Mouse (Mus musculus) embryonic facial prominence, embryonic 15.5 days (tissue): ENCODE measurements around the gene Arhgap29. TPM values are rescaled to one million over a fixed set of nuclear protein-coding genes. Genes with fewer than 3 reads are reported as not detected.

Experiments used
- ATAC-seq: fragments of 200-750 bp; cut with Nextera tagmentation; 2 replicates; pipeline ENCODE4 v1.8.0; 2017; ENCODE audit warnings: low read depth, moderate TSS enrichment; ENCODE audit not compliant: insufficient number of reproducible peaks, low FRiP score, low TSS enrichment
- H3K27ac ChIP-seq: fragments of 300-500 bp; sonication (generic); replicated peaks from 2 replicates; pipeline ENCODE4 v1.5.1; 2015; ENCODE audit warnings: mild to moderate bottlenecking, inconsistent platforms
- H3K27me3 ChIP-seq: fragments of 300-500 bp; sonication (generic); 2 replicates; pipeline ENCODE4 v1.6.1; 2015; ENCODE audit warnings: inconsistent platforms
- H3K36me3 ChIP-seq: fragments of 300-500 bp; sonication (generic); 2 replicates; pipeline ENCODE4 v1.6.1; 2015; ENCODE audit warnings: mild to moderate bottlenecking, inconsistent platforms
- H3K4me1 ChIP-seq: fragments of 300-500 bp; sonication (generic); 2 replicates; pipeline ENCODE4 v1.6.1; 2015; ENCODE audit warnings: inconsistent platforms
- H3K4me2 ChIP-seq: fragments of 300-500 bp; sonication (generic); replicated peaks from 2 replicates; pipeline ENCODE4 v1.6.1; 2015; ENCODE audit warnings: mild to moderate bottlenecking, inconsistent platforms
- H3K4me3 ChIP-seq: fragments of 300-500 bp; sonication (generic); replicated peaks from 2 replicates; pipeline ENCODE4 v1.5.1; 2015; ENCODE audit warnings: mild to moderate bottlenecking, inconsistent platforms
- H3K9ac ChIP-seq: fragments of 300-500 bp; sonication (generic); 2 replicates; pipeline ENCODE4 v1.6.1; 2015; ENCODE audit warnings: inconsistent platforms
- H3K9me3 ChIP-seq: fragments of 300-500 bp; sonication (generic); replicated peaks from 2 replicates; pipeline ENCODE4 v1.6.1; 2016; ENCODE audit warnings: inconsistent platforms
- WGBS: fragments of 180-500 bp; shearing (Covaris S2); methylation state at CpG from one replicate; pipeline ENCODE4 v1.1.7; 2015; 5-methylcytosine and 5-hydroxymethylcytosine counted together
- polyA plus RNA-seq: library from polyadenylated mRNA; unstranded; fragments of >200 nt; fragmentation: Nextera tagmentation; extraction: Ambion mirVana; gene quantifications from 2 replicates; pipeline ENCODE4 v1.2.1, GENCODE M21; 2015

Gene Arhgap29
- polyA plus RNA-seq, 1 experiment from 2014 or later = 47.8 TPM

GRCm38 (mm10) chr3:121945957-121946356 lies 6.4 kb upstream of the Arhgap29 start:
- H3K27ac ChIP-seq = no peak overlapping the region
- no peaks in the 10 kb centered on the region for H3K9me3 ChIP-seq
- no peak overlapping the region for H3K9ac ChIP-seq
- H3K4me1 ChIP-seq = no peaks in the 10 kb centered on the region
- H3K4me2 ChIP-seq = no peak overlapping the region
- 42% methylated on average over 2 of the region's 2 CpGs for WGBS
- H3K27me3 ChIP-seq = no peaks in the 10 kb centered on the region
- no peaks in the 10 kb centered on the region for H3K36me3 ChIP-seq
- no peak overlapping the region for H3K4me3 ChIP-seq
- no peak for ATAC-seq

- H3K9ac ChIP-seq = no peak overlapping the region
- ATAC-seq = no peak
Observed at GRCm38 (mm10) chr3:121946765-121947164, 5.6 kb upstream of the Arhgap29 start.

GRCm38 (mm10) chr3:121950139-121950538 lies 2.2 kb upstream of the Arhgap29 start:
- ATAC-seq = no peak
- Histone ChIP-seq H3K36me3 (no peaks in the 10 kb centered on the region), H3K4me2 (no peak overlapping the region), H3K4me3 (no peak overlapping the region), H3K27me3 (no peaks in the 10 kb centered on the region), H3K27ac (no peak overlapping the region), H3K9me3 (no peaks in the 10 kb centered on the region), H3K4me1 (peaks cover 13% of the 10 kb centered on the region; the same call in 1 of the 2 replicates), H3K9ac (no peak overlapping the region)
- 62% methylated on average over 6 of the region's 6 CpGs for WGBS

More at GRCm38 (mm10) chr3:121946765-121947164, 5.6 kb upstream of the Arhgap29 start:
- no peaks in the 10 kb centered on the region for H3K9me3 ChIP-seq
- H3K27ac ChIP-seq = no peak overlapping the region
- no peak overlapping the region for H3K4me2 ChIP-seq
- H3K27me3 ChIP-seq = no peaks in the 10 kb centered on the region
- H3K36me3 ChIP-seq = no peaks in the 10 kb centered on the region
- no peak overlapping the region for H3K4me3 ChIP-seq
- H3K4me1 ChIP-seq = no peaks in the 10 kb centered on the region

GRCm38 (mm10) chr3:121951116-121951515 lies 1.2 kb upstream of the Arhgap29 start:
- no peak overlapping the region for H3K4me2 ChIP-seq
- H3K36me3 ChIP-seq = no peaks in the 10 kb centered on the region
- 90% methylated on average over 2 of the region's 2 CpGs for WGBS
- ATAC-seq = no peak
- no peaks in the 10 kb centered on the region for H3K27me3 ChIP-seq
- H3K4me3 ChIP-seq = no peak overlapping the region
- H3K9ac ChIP-seq = no peak overlapping the region
- peaks cover 13% of the 10 kb centered on the region; the same call in 1 of the 2 replicates for H3K4me1 ChIP-seq
- no peak overlapping the region for H3K27ac ChIP-seq
- no peaks in the 10 kb centered on the region for H3K9me3 ChIP-seq

GRCm38 (mm10) chr3:121953049-121953432 lies 700 bp downstream of the Arhgap29 start:
- H3K27ac ChIP-seq = peak overlapping the region; percentile 68
- 1% methylated on average over 44 of the region's 44 CpGs for WGBS
- H3K4me1 ChIP-seq = peaks cover 13% of the 10 kb centered on the region; the same call in 1 of the 2 replicates
- H3K9ac ChIP-seq = peak overlapping the region; percentile 68
- H3K4me3 ChIP-seq = peak overlapping the region; percentile 76
- H3K4me2 ChIP-seq = peak overlapping the region; percentile 80
- no peaks in the 10 kb centered on the region for H3K27me3 ChIP-seq
- H3K9me3 ChIP-seq = no peaks in the 10 kb centered on the region
- no peaks in the 10 kb centered on the region for H3K36me3 ChIP-seq
- peak; percentile 93 for ATAC-seq

GRCm38 (mm10) chr3:121953433-121954161 lies 1.3 kb downstream of the Arhgap29 start:
- H3K27ac ChIP-seq = peak overlapping the region; percentile 68
- H3K36me3 ChIP-seq = no peaks in the 10 kb centered on the region
- peak overlapping the region; percentile 80 for H3K4me2 ChIP-seq

GRCm38 (mm10) chr3:121954421-121954820 lies 2.1 kb downstream of the Arhgap29 start:
- peaks cover 13% of the 10 kb centered on the region; the same call in 1 of the 2 replicates for H3K4me1 ChIP-seq
- H3K9me3 ChIP-seq = no peaks in the 10 kb centered on the region
- no peaks in the 10 kb centered on the region for H3K27me3 ChIP-seq
- H3K9ac ChIP-seq = no peak overlapping the region
- WGBS = 29% methylated on average over 2 of the region's 2 CpGs
- H3K36me3 ChIP-seq = no peaks in the 10 kb centered on the region
- no peak overlapping the region for H3K27ac ChIP-seq
- peak overlapping the region; percentile 76 for H3K4me3 ChIP-seq
- H3K4me2 ChIP-seq = peak overlapping the region; percentile 80
- no peak for ATAC-seq

More at GRCm38 (mm10) chr3:121953433-121954161, 1.3 kb downstream of the Arhgap29 start:
- Histone ChIP-seq H3K27me3 (no peaks in the 10 kb centered on the region), H3K4me3 (peak overlapping the region; percentile 76), H3K9ac (peak overlapping the region; percentile 68), H3K9me3 (no peaks in the 10 kb centered on the region), H3K4me1 (peaks cover 13% of the 10 kb centered on the region; the same call in 1 of the 2 replicates)
- under 1% methylated on average over 53 of the region's 53 CpGs for WGBS
- ATAC-seq = peak; percentile 27; the same call in 1 of the 2 replicates

- H3K4me3 ChIP-seq = no peak overlapping the region
- no peak for ATAC-seq
- peaks cover 13% of the 10 kb centered on the region; the same call in 1 of the 2 replicates for H3K4me1 ChIP-seq
- no peaks in the 10 kb centered on the region for H3K27me3 ChIP-seq
- H3K27ac ChIP-seq = no peak overlapping the region
- H3K9ac ChIP-seq = no peak overlapping the region
- WGBS = 97% methylated on average over 4 of the region's 4 CpGs
- H3K9me3 ChIP-seq = no peaks in the 10 kb centered on the region
- no peak overlapping the region for H3K4me2 ChIP-seq
- no peaks in the 10 kb centered on the region for H3K36me3 ChIP-seq
Observed at GRCm38 (mm10) chr3:121955527-121955926, 3.2 kb downstream of the Arhgap29 start.

GRCm38 (mm10) chr3:121956789-121957188 lies 4.4 kb downstream of the Arhgap29 start:
- H3K36me3 ChIP-seq = no peaks in the 10 kb centered on the region
- H3K27me3 ChIP-seq = no peaks in the 10 kb centered on the region
- no peaks in the 10 kb centered on the region for H3K9me3 ChIP-seq
- ATAC-seq = no peak
- peaks cover 13% of the 10 kb centered on the region; the same call in 1 of the 2 replicates for H3K4me1 ChIP-seq
- WGBS = 83% methylated on average over 7 of the region's 7 CpGs
- no peak overlapping the region for H3K4me3 ChIP-seq
- H3K9ac ChIP-seq = no peak overlapping the region
- no peak overlapping the region for H3K27ac ChIP-seq
- no peak overlapping the region for H3K4me2 ChIP-seq

GRCm38 (mm10) chr3:121957606-121958344 lies 5.4 kb downstream of the Arhgap29 start:
- no peak for ATAC-seq
- WGBS = 71% methylated on average over 2 of the region's 2 CpGs
- H3K4me3 ChIP-seq = no peak overlapping the region

GRCm38 (mm10) chr3:121964173-121964572 lies 11.8 kb downstream of the Arhgap29 start:
- no peaks in the 10 kb centered on the region for H3K36me3 ChIP-seq
- H3K4me3 ChIP-seq = no peak overlapping the region
- H3K9ac ChIP-seq = no peak overlapping the region
- no peaks in the 10 kb centered on the region for H3K9me3 ChIP-seq
- H3K27me3 ChIP-seq = no peaks in the 10 kb centered on the region
- H3K27ac ChIP-seq = no peak overlapping the region
- H3K4me2 ChIP-seq = no peak overlapping the region
- H3K4me1 ChIP-seq = peaks cover 6% of the 10 kb centered on the region
- ATAC-seq = no peak

More at GRCm38 (mm10) chr3:121957606-121958344, 5.4 kb downstream of the Arhgap29 start:
- no peak overlapping the region for H3K9ac ChIP-seq
- no peaks in the 10 kb centered on the region for H3K9me3 ChIP-seq
- no peak overlapping the region for H3K27ac ChIP-seq
- no peaks in the 10 kb centered on the region for H3K27me3 ChIP-seq
- no peaks in the 10 kb centered on the region for H3K36me3 ChIP-seq
- no peak overlapping the region for H3K4me2 ChIP-seq
- H3K4me1 ChIP-seq = peaks cover 13% of the 10 kb centered on the region; the same call in 1 of the 2 replicates
